Mouse (Mus musculus) T-helper 17 cell (primary cell): ENCODE data around the gene Krtap5-2.
"Not testable (repeated sequence)": the region's sequence is repeated elsewhere in the genome, so short reads cannot be mapped to it uniquely, and the experiment has no call there.

Experiments
- in situ Hi-C, 2 experiments: fragments of 300-600 bp; cut with MboI, MseI; formaldehyde crosslinking; loops; 1 replicate in 1 of 2; 2 replicates in 1 of 2; pipeline ENCODE4 v1.15.1; 2025; ENCODE audit warnings: high pct_unique_total_duplicates in 2 of 2

Krtap5-2 gene

DNA sequence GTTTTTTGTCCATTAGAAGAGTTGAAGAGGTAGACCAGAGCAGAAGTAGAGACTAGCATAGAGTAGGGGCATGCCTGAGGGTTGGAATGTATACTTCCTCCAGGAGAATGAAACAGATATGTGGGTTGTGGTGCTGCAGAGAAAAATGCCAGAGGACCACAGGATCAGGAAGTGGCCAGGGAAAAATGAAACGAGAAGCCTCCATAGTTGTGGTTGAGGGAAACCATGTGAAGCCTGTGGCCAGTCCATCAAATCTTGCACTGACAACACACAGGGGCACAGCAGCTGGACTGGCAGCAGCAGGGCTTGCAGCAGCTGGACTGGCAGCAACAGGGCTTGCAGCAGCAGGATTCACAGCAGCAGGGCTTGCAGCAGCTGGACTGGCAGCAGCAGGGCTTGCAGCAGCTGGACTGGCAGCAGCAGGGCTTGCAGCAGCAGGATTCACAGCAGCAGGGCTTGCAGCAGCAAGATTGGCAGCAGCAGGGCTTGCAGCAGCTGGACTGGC lies 32.2 kb downstream of the Krtap5-2 start:
- in situ Hi-C loops = loop anchor here in 1 of 2 experiments (10.0 kb wide), 1 partner anchor 399 kb away; no protein-coding TSS in a partner anchor

DNA sequence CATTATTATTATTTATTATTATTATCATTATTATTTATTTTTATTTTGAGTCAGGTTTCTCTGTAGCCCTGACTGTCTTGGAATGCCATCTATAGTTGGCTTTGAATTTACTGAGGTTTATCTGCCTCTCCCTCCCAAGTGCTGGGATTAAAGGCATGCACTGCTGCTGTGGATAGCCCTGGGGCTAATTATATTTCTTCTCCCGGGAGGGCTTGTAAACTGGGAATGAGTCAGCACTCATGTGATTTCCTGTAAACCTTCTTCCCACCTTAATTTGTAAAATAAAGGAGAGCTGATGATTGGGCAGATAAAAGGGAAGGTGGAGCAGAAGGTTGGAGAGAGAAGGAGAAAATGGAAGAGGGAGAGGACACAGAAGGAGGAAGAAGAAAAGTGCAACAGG lies 35.1 kb downstream of the Krtap5-2 start:
- in situ Hi-C loops = loop anchor here in 1 of 2 experiments (10.0 kb wide), 1 partner anchor 396 kb away; no protein-coding TSS in a partner anchor

DNA sequence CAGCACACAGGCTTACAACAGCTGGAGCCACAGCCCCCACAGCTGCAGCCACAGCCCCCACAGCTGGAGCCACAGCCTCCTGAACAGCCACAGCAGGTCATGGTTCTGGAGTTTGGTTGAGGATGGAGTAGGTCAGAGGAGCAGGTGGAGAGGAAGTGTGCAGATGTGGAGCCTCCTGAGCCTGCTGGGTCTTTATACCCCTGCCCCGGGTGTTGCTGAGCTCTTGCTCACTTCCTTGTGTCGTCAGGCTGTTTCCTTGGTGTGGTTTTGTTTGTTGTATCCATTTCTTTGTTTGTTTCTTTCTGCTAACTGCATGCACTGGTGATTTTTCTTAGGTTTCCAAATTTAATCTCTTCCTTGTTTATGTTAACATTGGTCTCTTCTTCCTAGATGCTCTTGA lies 39.9 kb downstream of the Krtap5-2 start, which contains the start of gene Gm39115:
Gm39115 (minus strand) TSS at position 101 of the 400 bp plus-strand sequence.
- in situ Hi-C loops = not testable (repeated sequence)

DNA sequence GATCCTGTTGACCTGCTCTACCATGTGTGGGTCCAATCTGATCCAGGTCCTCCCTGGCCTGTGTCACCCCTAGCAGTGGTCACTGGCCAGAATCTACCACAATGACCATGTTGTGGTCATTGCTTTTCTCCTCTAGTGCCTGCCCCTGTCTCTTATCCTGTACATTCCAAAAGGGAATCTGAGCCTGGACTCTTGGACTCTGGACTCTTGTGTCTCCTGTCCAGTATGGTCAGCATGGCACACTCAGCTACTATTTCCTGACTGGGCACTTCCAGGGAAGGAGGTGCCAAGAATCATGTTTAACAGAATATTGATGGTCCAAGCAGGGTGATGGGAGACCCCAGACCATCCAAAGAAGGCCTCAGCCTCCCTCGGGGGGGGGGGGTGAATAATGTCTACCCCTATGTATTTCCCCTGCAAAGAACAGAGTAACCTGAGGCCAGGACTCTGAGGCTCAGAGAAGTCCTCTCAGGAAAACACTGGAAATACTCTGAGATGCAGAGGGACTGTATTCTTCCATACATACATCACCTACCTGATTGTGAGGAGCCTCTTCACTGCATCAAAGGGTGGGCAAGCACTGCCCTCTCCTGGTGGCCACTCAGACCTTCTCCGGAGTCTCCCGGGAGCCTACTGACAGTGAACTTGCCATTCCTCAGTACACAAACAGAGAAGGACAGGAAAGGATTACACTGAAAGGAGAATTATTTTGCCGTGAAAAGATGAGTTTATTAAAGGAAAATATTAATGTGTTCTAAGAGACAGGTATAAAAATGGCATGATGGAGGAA lies 41.4 kb downstream of the Krtap5-2 start:
- in situ Hi-C loops = no loop called here

DNA sequence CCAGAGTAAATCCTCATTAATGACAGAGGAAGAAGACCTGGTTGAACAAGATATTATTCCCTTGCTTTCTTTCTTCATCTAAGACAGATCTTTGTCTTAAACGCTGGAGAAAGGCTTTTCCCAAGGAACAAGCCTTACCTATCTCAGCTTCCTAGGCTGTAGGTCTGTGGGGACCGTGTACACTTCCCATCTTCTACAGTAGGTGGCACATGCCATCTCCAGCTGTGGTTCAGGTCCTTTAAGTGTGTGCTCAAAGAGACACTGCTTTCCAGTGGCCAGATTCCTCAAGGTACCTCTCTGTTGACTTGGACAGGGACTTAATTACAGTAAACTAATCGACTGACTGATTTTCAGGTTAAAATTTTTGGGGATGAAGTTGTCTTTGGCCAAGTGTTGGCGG lies 47.0 kb downstream of the Krtap5-2 start:
- in situ Hi-C loops = no loop called here
